Mouse (Mus musculus): Measurements from ENCODE around the gene Nfe2.

Gene Nfe2

GRCm38 (mm10) chr15:103214149-103214548 lies 44.1 kb downstream of the Nfe2 start:
- no peak for DNase-seq

- DNase-seq: no peak
Observed at GRCm38 (mm10) chr15:103205156-103205555, 53.0 kb downstream of the Nfe2 start.

DNA sequence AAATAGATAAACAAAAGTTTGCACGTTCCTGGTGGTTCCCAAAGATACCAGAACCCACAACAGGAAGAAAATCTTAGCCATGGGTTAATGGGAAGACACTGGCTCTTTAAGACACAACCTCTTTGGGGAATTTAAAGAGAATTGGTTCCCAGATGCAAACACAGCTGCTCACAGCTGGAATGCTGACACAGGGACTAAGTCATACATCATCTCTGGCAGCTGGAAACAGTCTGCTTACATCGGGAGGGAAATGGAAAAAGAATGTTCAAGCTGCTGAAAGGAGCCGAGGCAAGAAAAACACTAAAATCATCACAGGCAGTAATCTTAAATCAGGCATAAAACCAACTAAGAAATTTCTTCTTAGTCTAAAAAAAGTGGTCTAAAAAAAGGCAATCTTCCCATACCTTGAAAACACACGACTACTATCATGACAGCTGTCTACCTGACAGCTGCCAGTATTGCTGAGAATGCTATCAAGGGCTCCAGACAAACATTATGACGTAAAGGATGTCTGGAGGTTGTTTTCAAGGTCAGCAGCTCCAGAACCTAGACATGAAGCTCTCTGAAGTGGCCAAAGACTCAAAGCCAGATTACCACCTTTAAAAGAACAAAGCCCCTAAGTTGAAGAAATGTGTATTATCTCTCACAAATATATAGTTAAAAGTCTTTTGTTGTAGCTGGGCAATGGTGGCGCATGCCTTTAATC lies 56.0 kb downstream of the Nfe2 start:
- peak; percentile 39 to 46 for DNase-seq

Data from kidney, adult 8-10 months (tissue).